Mouse (Mus musculus) limb, embryonic 10.5 days (tissue): ENCODE results near the gene Klk12. TPM values are rescaled to one million over a fixed set of nuclear protein-coding genes. Genes with fewer than 3 reads are reported as not detected.

ENCODE experiments used
- DNase-seq: peaks from one replicate; pipeline ENCODE4 v3.0.0-alpha.2; 2017; ENCODE audit warnings: low spot score
- H3K27ac ChIP-seq: fragments of 300-500 bp; sonication (generic); 2 replicates; pipeline ENCODE4 v1.5.1; 2016; ENCODE audit warnings: mild to moderate bottlenecking
- H3K27me3 ChIP-seq: fragments of 300-500 bp; sonication (generic); 2 replicates; pipeline ENCODE4 v1.6.1; 2016; ENCODE audit warnings: low read depth, mild to moderate bottlenecking; ENCODE audit not compliant: poor library complexity, severe bottlenecking
- H3K36me3 ChIP-seq: fragments of 300-500 bp; sonication (generic); 2 replicates; pipeline ENCODE4 v1.6.1; 2016; ENCODE audit warnings: mild to moderate bottlenecking, moderate library complexity
- H3K4me1 ChIP-seq: fragments of 300-500 bp; sonication (generic); 2 replicates; pipeline ENCODE4 v1.6.1; 2016
- H3K4me3 ChIP-seq: fragments of 300-500 bp; sonication (generic); 2 replicates; pipeline ENCODE4 v1.5.1; 2016; ENCODE audit warnings: mild to moderate bottlenecking, moderate library complexity
- H3K9me3 ChIP-seq: fragments of 300-500 bp; sonication (generic); replicated peaks from 2 replicates; pipeline ENCODE4 v1.6.1; 2016; ENCODE audit warnings: mild to moderate bottlenecking
- WGBS: fragments of 180-500 bp; shearing (Covaris S2); methylation state at CpG from one replicate; pipeline ENCODE4 v1.1.7; 2016; 5-methylcytosine and 5-hydroxymethylcytosine counted together
- polyA plus RNA-seq: library from polyadenylated mRNA; unstranded; fragments of >200 nt; fragmentation: Nextera tagmentation; extraction: Ambion mirVana; gene quantifications from 2 replicates; pipeline ENCODE4 v1.2.1, GENCODE M21; 2016

Klk12 gene
- polyA plus RNA-seq, 1 experiment from 2014 or later, result not detected

DNA sequence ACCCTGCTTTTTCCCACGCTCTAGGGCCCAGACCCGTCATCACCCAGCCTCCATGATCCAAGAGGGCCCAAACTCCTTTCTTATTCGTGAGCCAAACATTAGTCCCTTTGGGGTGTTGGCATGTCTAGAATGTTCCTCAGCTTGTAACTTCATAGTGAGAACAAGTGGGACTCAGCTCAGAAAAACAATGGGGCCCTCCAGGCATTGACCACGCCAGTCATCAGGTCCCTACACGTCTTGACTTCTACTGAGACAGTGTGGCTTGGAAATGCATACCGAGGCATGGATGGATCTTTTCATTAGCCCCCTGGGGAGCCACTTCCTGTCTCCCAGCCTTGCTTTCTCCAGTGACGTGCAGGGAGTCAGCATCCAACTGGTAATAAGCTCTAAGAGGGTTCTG, 31.2 kb downstream of the Klk12 start:
- Histone ChIP-seq H3K9me3 (no peaks in the 10 kb centered on the region), H3K4me3 (no peak overlapping the region), H3K4me1 (peaks cover 16% of the 10 kb centered on the region), H3K36me3 (no peaks in the 10 kb centered on the region), H3K27ac (no peak overlapping the region), H3K27me3 (peaks cover 41% of the 10 kb centered on the region)
- WGBS, result 74% methylated on average over 7 of the region's 7 CpGs
- DNase-seq, result no peak

- WGBS, result 39% methylated on average over 5 of the region's 5 CpGs
- H3K4me3 ChIP-seq, result no peak within 1 kb of the TSS
- no peaks in the 10 kb centered on the region for H3K9me3 ChIP-seq
- no peak for DNase-seq
- no peaks in the 10 kb centered on the region for H3K36me3 ChIP-seq
- H3K27ac ChIP-seq, result no peak within 1 kb of the TSS
- H3K4me1 ChIP-seq, result no peaks in the 10 kb centered on the region
- no peaks in the 10 kb centered on the region for H3K27me3 ChIP-seq
Measured at GRCm38 (mm10) chr7:43810994-43811393, 42.3 kb downstream of the Klk12 start, which contains the start of gene Klk7. Gene Klk7, plus strand, starts transcription at chr7:43811294.

- Histone ChIP-seq H3K4me1 (no peaks in the 10 kb centered on the region), H3K9me3 (no peaks in the 10 kb centered on the region), H3K4me3 (no peak overlapping the region), H3K27ac (no peak overlapping the region), H3K27me3 (no peaks in the 10 kb centered on the region), H3K36me3 (no peaks in the 10 kb centered on the region)
- no peak for DNase-seq
- WGBS, result 88% methylated on average over 7 of the region's 7 CpGs
Measured at GRCm38 (mm10) chr7:43815211-43815610, 46.5 kb downstream of the Klk12 start.

GRCm38 (mm10) chr7:43816746-43817145, 48.0 kb downstream of the Klk12 start:
- Histone ChIP-seq H3K9me3 (no peaks in the 10 kb centered on the region), H3K4me3 (no peak overlapping the region), H3K27me3 (no peaks in the 10 kb centered on the region), H3K36me3 (no peaks in the 10 kb centered on the region), H3K27ac (no peak overlapping the region), H3K4me1 (no peaks in the 10 kb centered on the region)
- DNase-seq, result no peak

GRCm38 (mm10) chr7:43821581-43821980, 52.9 kb downstream of the Klk12 start:
- no peaks in the 10 kb centered on the region for H3K27me3 ChIP-seq
- no peak overlapping the region for H3K27ac ChIP-seq
- no peak for DNase-seq
- no peaks in the 10 kb centered on the region for H3K9me3 ChIP-seq
- WGBS, result 94% methylated on average over 7 of the region's 7 CpGs
- no peak overlapping the region for H3K4me3 ChIP-seq
- no peaks in the 10 kb centered on the region for H3K36me3 ChIP-seq
- no peaks in the 10 kb centered on the region for H3K4me1 ChIP-seq

Other genes starting within 250 kb of the Klk12 start
- 0.48 and 0.59 TPM in 2 replicates for gene Cd33, start 224.5 kb upstream of the Klk12 start, polyA plus RNA-seq
- 4.3 and 5.4 TPM in 2 replicates for gene Zfp658, start 206.6 kb upstream of the Klk12 start, polyA plus RNA-seq
- 13.3 and 15.4 TPM in 2 replicates for gene Zfp719, start 189.3 kb upstream of the Klk12 start, polyA plus RNA-seq
- gene Zfp819, start 161.7 kb upstream of the Klk12 start, polyA plus RNA-seq, result 0.99 and 1.0 TPM in 2 replicates
- not detected in 2 replicates for gene Ceacam18, start 134.2 kb upstream of the Klk12 start, polyA plus RNA-seq
- gene Siglece, start 108.7 kb upstream of the Klk12 start, polyA plus RNA-seq, result 0.21 TPM in 1 of 2 replicates, not detected in the other
- 21.3 and 21.6 TPM in 2 replicates for gene Ctu1, start 96.9 kb upstream of the Klk12 start, polyA plus RNA-seq
- gene Klk14, start 78.5 kb upstream of the Klk12 start, polyA plus RNA-seq, result not detected in 2 replicates
- 0.73 and 0.94 TPM in 2 replicates for gene Klk13, start 56.3 kb upstream of the Klk12 start, polyA plus RNA-seq
- 0.13 and 0.33 TPM in 2 replicates for gene Klk11, start 5.7 kb downstream of the Klk12 start, polyA plus RNA-seq
- 0.20 and 0.25 TPM in 2 replicates for gene Klk10, start 12.1 kb downstream of the Klk12 start, polyA plus RNA-seq
- 0.09 TPM in 1 of 2 replicates, not detected in the other for gene Klk9, start 23.0 kb downstream of the Klk12 start, polyA plus RNA-seq
- gene Klk8, start 28.7 kb downstream of the Klk12 start, polyA plus RNA-seq, result 13.7 and 16.4 TPM in 2 replicates
- gene Klk7, start 42.4 kb downstream of the Klk12 start, polyA plus RNA-seq, result not detected in 2 replicates
- gene Klk6, start 55.6 kb downstream of the Klk12 start, polyA plus RNA-seq, result not detected in 2 replicates
- not detected in 2 replicates for gene Klk5, start 73.1 kb downstream of the Klk12 start, polyA plus RNA-seq
- not detected in 2 replicates for gene Klk4, start 112.3 kb downstream of the Klk12 start, polyA plus RNA-seq
- gene Klk15, start 164.8 kb downstream of the Klk12 start, polyA plus RNA-seq, result 0.18 TPM in 1 of 2 replicates, not detected in the other
- not detected in 2 replicates for gene Klk1b8, start 181.8 kb downstream of the Klk12 start, polyA plus RNA-seq
- not detected in 2 replicates for gene Klk1b1, start 197.9 kb downstream of the Klk12 start, polyA plus RNA-seq
- not detected in 2 replicates for gene Klk1b9, start 207.2 kb downstream of the Klk12 start, polyA plus RNA-seq
- gene Klk1b11, start 227.0 kb downstream of the Klk12 start, polyA plus RNA-seq, result not detected in 2 replicates
- not detected in 2 replicates for gene Klk1b26, start 243.3 kb downstream of the Klk12 start, polyA plus RNA-seq